Mouse (Mus musculus): Measurements from ENCODE around the gene Lin9. TPM values are rescaled to one million over a fixed set of nuclear protein-coding genes. Genes with fewer than 3 reads are reported as not detected.
A peak's percentile ranks its signal among the peaks of the same experiment; 100 is the strongest.
"Not testable (repeated sequence)": the region's sequence is repeated elsewhere in the genome, so short reads cannot be mapped to it uniquely, and the experiment has no call there.

Lin9 gene
- total RNA-seq (2018; cell fraction: chromatin; rRNA removed), result 10 to 100 TPM; 18.8 to 58.4 (median 31.6) TPM
- 10 to 100 TPM in 4 of 26 experiments, 1 to 10 TPM in 22; 5.3 to 10.4 (median 8.3) TPM for total RNA-seq (2018; cell fraction: cytosol; rRNA removed)
- total RNA-seq (2018; cell fraction: nucleus; rRNA removed), result 10 to 100 TPM in 24 of 26 experiments, 1 to 10 TPM in 2; 9.1 to 41.2 (median 20.7) TPM
- polyA plus RNA-seq (2018), result 7.8 to 13.0 TPM (median 9.6 TPM) in 3 replicates

GRCm38 (mm10) chr1:180641137-180641517 is at the start of gene Lin9:
TSS of gene Lin9 (plus strand) at chr1:180641150.
- H3K36me3 ChIP-seq (ENCODE audit: inconsistent target), result no peaks in the 10 kb centered on the region
- under 1% methylated on average over 47 of the region's 47 CpGs for WGBS (ENCODE audit: missing documents)
- H3K4me3 ChIP-seq (ENCODE audit: inconsistent target), result peak within 1 kb of the TSS; percentile 72
- H3K79me2 ChIP-seq (ENCODE audit: inconsistent target), result peaks cover 46% of the 10 kb centered on the region
- H3K27ac ChIP-seq, result peak within 1 kb of the TSS; percentile 44

GRCm38 (mm10) chr1:180600578-180600977 is 40.4 kb upstream of the Lin9 start:
- Histone ChIP-seq H3K27ac (peak overlapping the region; percentile 91), H3K4me3 (ENCODE audit: inconsistent target) (no peak overlapping the region), H3K36me3 (ENCODE audit: inconsistent target) (peaks cover 42% of the 10 kb centered on the region), H3K79me2 (ENCODE audit: inconsistent target) (no peaks in the 10 kb centered on the region)
- WGBS (ENCODE audit: missing documents), result 62% methylated on average over 5 of the region's 6 CpGs

- Histone ChIP-seq H3K36me3 (ENCODE audit: inconsistent target) (peaks cover 32% of the 10 kb centered on the region), H3K79me2 (ENCODE audit: inconsistent target) (no peaks in the 10 kb centered on the region), H3K4me3 (ENCODE audit: inconsistent target) (no peak overlapping the region), H3K27ac (peak overlapping the region; percentile 91)
- WGBS (ENCODE audit: missing documents), result 0% methylated on average over 6 of the region's 6 CpGs
Measured at GRCm38 (mm10) chr1:180601806-180602205, 39.1 kb upstream of the Lin9 start.

- Histone ChIP-seq H3K27ac (peak overlapping the region; percentile 93), H3K4me3 (ENCODE audit: inconsistent target) (no peak overlapping the region), H3K36me3 (ENCODE audit: inconsistent target) (peaks cover 5% of the 10 kb centered on the region; the same call in 1 of the 2 replicates), H3K79me2 (ENCODE audit: inconsistent target) (no peaks in the 10 kb centered on the region)
- 48% methylated on average over 4 of the region's 4 CpGs for WGBS (ENCODE audit: missing documents)
Measured at GRCm38 (mm10) chr1:180604579-180604978, 36.4 kb upstream of the Lin9 start.

- Histone ChIP-seq H3K27ac (peak overlapping the region; percentile 93), H3K36me3 (ENCODE audit: inconsistent target) (no peaks in the 10 kb centered on the region)
- 59% methylated on average over 3 of the region's 3 CpGs for WGBS (ENCODE audit: missing documents)
Measured at GRCm38 (mm10) chr1:180606106-180606505, 34.8 kb upstream of the Lin9 start.

DNA sequence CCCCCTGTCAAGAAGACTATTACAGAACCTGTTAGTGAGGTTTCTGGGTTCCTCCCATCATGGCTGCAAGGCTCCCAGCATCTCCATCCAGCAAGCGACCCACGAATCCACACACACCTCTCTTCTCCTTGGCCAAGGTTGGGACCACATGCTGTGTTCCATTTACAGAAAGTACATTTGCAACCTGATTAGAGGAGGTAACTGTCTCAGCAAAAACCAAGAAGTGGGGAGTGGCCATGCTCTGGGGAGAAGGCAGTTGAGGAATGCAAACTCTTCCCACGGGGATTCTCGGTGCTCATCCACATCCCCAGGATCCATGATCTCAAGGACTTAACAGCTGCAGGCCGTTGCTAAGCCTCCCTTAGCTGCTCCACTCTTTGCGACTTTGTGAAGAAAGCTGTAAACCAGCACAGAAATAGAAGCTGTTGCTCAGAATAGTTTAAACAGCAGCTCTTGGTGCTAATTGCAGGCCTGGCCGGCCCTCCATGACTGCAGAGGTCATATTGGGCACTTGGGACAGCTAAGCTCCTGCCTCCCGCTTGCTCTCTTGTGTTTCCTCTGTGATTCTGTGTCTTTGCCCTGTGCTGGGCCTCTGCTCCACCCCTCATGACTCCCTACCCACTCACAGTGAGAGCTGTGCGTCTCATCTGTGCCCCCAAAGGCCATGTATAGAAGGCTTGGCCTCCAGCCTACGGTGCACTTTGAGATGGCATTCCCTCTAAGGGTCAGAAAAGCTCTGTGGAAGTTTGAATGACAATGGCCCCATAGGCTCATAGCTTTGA is 34.0 kb upstream of the Lin9 start:
- no peak overlapping the region for H3K4me3 ChIP-seq (ENCODE audit: inconsistent target)
- H3K79me2 ChIP-seq (ENCODE audit: inconsistent target), result no peaks in the 10 kb centered on the region
- 89% methylated on average over 8 of the region's 10 CpGs for WGBS (ENCODE audit: missing documents)
- H3K36me3 ChIP-seq (ENCODE audit: inconsistent target), result no peaks in the 10 kb centered on the region
- peak overlapping the region; percentile 54 for H3K27ac ChIP-seq

More at GRCm38 (mm10) chr1:180606106-180606505, 34.8 kb upstream of the Lin9 start:
- no peak overlapping the region for H3K4me3 ChIP-seq (ENCODE audit: inconsistent target)
- H3K79me2 ChIP-seq (ENCODE audit: inconsistent target), result no peaks in the 10 kb centered on the region

DNA sequence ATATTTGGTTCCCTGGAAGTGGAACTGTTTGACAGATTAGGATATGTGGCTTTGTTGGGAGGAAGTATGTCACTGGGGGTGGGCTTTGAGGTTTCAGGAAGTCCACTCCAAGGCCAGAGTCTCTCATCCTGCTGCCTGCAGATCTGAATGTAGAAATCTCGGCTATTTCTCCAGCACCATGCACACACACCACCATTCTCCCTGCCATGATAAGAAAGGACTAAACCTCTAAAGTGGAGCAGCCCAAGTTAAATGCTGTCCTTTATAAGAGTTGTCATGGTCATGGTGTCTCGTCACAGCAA is 33.4 kb upstream of the Lin9 start:
- 77% methylated on average over 2 of the region's 2 CpGs for WGBS (ENCODE audit: missing documents)
- H3K36me3 ChIP-seq (ENCODE audit: inconsistent target), result no peaks in the 10 kb centered on the region
- no peaks in the 10 kb centered on the region for H3K79me2 ChIP-seq (ENCODE audit: inconsistent target)
- H3K27ac ChIP-seq, result peak overlapping the region; percentile 54
- H3K4me3 ChIP-seq (ENCODE audit: inconsistent target), result no peak overlapping the region

- H3K27ac ChIP-seq; H3K4me3 ChIP-seq (ENCODE audit: inconsistent target); H3K79me2 ChIP-seq (ENCODE audit: inconsistent target); H3K36me3 ChIP-seq (ENCODE audit: inconsistent target): not testable (repeated sequence)
- 91% methylated on average over 6 of the region's 14 CpGs for WGBS (ENCODE audit: missing documents)
Measured at GRCm38 (mm10) chr1:180611842-180612241, 29.1 kb upstream of the Lin9 start.

- H3K36me3 ChIP-seq (ENCODE audit: inconsistent target), result no peaks in the 10 kb centered on the region
- 67% methylated on average over 3 of the region's 3 CpGs for WGBS (ENCODE audit: missing documents)
- no peak overlapping the region for H3K4me3 ChIP-seq (ENCODE audit: inconsistent target)
- H3K79me2 ChIP-seq (ENCODE audit: inconsistent target), result no peaks in the 10 kb centered on the region
- H3K27ac ChIP-seq, result peak overlapping the region; percentile 58
Measured at GRCm38 (mm10) chr1:180616762-180617161, 24.2 kb upstream of the Lin9 start.

GRCm38 (mm10) chr1:180622389-180622788 is 18.6 kb upstream of the Lin9 start:
- WGBS (ENCODE audit: missing documents), result 31% methylated on average over 4 of the region's 4 CpGs
- H3K4me3 ChIP-seq (ENCODE audit: inconsistent target), result no peak overlapping the region
- H3K36me3 ChIP-seq (ENCODE audit: inconsistent target), result no peaks in the 10 kb centered on the region

GRCm38 (mm10) chr1:180623911-180624310 is 17.0 kb upstream of the Lin9 start:
- H3K79me2 ChIP-seq (ENCODE audit: inconsistent target), result no peaks in the 10 kb centered on the region
- no peak overlapping the region for H3K4me3 ChIP-seq (ENCODE audit: inconsistent target)
- H3K27ac ChIP-seq, result no peak overlapping the region
- no peaks in the 10 kb centered on the region for H3K36me3 ChIP-seq (ENCODE audit: inconsistent target)
- 92% methylated on average over 2 of the region's 2 CpGs for WGBS (ENCODE audit: missing documents)

More at GRCm38 (mm10) chr1:180622389-180622788, 18.6 kb upstream of the Lin9 start:
- H3K27ac ChIP-seq, result no peak overlapping the region
- no peaks in the 10 kb centered on the region for H3K79me2 ChIP-seq (ENCODE audit: inconsistent target)

DNA sequence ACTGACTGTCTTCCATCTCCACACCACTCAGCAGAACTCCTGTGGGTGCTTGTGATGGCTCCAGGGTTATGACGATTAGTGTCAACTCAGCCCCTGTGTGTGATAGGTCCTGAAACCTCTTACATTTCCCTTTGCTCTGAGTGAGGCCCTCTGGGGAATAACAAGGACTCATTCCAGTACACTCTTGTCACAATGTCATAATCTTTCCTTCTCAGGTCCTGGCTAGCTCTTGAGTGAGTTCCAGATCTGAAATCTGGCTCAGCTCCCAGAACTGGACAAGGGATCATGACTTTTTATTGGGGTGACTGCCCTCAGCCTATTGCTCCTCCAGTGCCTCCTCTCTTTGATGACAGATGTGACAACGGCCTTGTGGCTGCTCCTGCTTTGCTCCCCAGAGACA is 14.8 kb upstream of the Lin9 start:
- Histone ChIP-seq H3K4me3 (ENCODE audit: inconsistent target) (no peak overlapping the region), H3K27ac (no peak overlapping the region), H3K79me2 (ENCODE audit: inconsistent target) (no peaks in the 10 kb centered on the region), H3K36me3 (ENCODE audit: inconsistent target) (no peaks in the 10 kb centered on the region)
- WGBS (ENCODE audit: missing documents), result 94% methylated on average over 2 of the region's 2 CpGs

DNA sequence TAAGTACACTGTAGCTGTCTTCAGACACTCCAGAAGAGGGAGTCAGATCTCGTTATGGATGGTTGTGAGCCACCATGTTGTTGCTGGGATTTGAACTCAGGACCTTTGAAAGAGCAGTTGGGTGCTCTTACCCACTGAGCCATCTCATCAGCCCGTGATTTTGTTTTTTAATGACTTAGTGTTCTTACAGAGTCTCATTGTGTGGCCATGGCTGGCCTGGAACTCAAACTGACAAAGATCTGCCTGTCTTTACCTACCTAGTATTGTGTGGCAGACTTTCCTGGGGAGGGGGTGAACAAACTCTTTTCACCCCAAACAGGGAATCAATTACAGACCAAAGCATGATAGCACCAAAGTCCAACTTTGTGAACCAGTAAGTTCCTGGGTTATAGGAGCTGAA is 3.2 kb upstream of the Lin9 start:
- H3K27ac ChIP-seq; H3K36me3 ChIP-seq (ENCODE audit: inconsistent target); H3K4me3 ChIP-seq (ENCODE audit: inconsistent target): not testable (repeated sequence)
- peaks cover 12% of the 10 kb centered on the region for H3K79me2 ChIP-seq (ENCODE audit: inconsistent target)
- 90% methylated on average over 2 of the region's 2 CpGs for WGBS (ENCODE audit: missing documents)

DNA sequence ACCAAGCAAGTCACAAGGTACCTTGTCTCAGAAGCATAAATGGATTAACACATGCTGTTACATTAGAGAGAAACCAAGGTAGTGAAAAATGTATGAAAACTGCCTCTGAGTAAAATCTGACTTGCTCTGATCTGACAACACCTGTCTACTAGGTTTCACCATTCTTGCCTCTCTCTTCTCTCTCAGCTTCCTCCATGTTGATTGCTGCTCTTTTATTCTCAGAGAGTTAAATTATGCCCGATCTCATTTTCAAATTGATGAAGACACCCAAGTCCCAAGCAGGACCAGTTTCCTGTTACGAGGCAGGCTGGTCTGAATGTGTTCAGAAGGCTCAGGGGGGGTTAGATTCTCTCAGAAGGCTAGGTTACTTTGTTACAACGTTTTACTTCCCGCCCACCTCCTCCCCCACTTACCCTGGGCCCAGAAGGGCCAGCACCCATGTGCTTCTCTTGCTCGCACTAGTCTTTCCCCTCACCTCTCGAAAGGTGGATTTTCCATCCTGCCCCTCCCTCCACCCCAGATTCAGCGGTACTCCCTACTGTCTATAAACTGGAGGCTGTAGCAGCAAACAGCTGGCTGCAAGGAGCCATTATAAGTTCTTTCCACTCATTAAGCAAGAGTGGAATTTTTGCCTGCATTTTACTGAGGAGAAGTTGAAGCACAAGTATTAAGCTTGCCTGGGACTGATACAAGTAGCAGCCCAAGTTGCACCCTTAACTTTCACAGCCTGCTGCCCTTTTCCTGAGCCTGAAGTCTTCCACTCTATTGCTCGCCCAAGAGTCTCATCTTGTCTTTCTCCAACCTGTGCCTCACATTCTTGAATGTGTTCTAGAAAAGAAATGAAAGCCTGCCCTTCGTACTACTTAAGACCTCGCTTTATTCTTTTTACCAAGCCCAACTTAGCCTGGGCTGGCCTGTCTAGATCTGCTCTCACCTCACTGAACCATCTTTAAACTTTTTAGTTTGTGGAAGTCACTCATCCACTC is 1.2 kb upstream of the Lin9 start:
- Histone ChIP-seq H3K36me3 (ENCODE audit: inconsistent target) (no peaks in the 10 kb centered on the region), H3K27ac (peak overlapping the region; percentile 39), H3K4me3 (ENCODE audit: inconsistent target) (peak overlapping the region; percentile 40), H3K79me2 (ENCODE audit: inconsistent target) (peaks cover 31% of the 10 kb centered on the region)
- WGBS (ENCODE audit: missing documents), result 88% methylated on average over 10 of the region's 10 CpGs

All from macrophage (primary cell).